Mouse (Mus musculus): ENCODE data around the gene Mvb12b. TPM values are rescaled to one million over a fixed set of nuclear protein-coding genes. Genes with fewer than 3 reads are reported as not detected.

The Mvb12b gene
- polyA plus RNA-seq, 1 experiment from 2014 or later: 21.3 TPM

GRCm38 (mm10) chr2:33693931-33694330, 193.8 kb downstream of the Mvb12b start:
- Histone ChIP-seq H3K9ac (no peak overlapping the region), H3K27ac (no peak overlapping the region), H3K4me3 (no peak overlapping the region), H3K4me2 (no peak overlapping the region), H3K36me3 (no peaks in the 10 kb centered on the region), H3K9me3 (replicated peaks) (0 out of 2 replicates have a peak, but pooled peaks cover 3% of the 10 kb centered on the region), H3K4me1 (no peaks in the 10 kb centered on the region), H3K27me3 (replicated peaks) (peaks cover 21% of the 10 kb centered on the region)
- WGBS (ENCODE audit: insufficient replicate concordance): 46% methylated on average over 3 of the region's 3 CpGs
- no peak for ATAC-seq

DNA sequence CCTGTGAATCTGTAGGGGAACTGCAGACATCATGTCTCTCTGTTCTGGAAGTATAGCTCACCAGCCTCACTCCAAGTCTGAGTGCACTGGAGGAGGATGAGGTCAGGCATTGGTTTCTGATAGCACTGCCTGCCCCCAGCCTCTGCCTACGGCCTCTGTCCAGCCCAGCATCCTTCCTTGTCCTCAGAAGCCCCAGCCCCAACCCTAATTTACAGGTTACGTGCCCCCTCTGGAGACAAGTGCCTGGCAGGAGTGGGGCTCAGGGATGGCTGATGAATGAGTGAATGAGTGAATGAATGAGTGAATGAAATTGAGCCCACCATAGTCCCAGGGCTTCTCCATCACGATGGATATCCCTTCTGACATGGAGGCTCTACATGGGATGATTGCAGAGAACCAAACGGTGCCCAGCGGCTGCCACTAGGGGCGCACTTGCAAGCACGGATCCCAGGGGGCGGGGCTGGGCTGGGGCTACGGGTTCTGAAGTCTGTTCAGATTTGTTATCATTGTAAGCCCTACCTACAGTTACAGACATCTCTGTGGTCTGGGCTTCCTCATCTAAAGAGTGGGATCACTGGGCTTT, 197.8 kb downstream of the Mvb12b start:
- H3K4me3 ChIP-seq: no peak overlapping the region
- H3K4me1 ChIP-seq: no peaks in the 10 kb centered on the region
- H3K36me3 ChIP-seq: no peaks in the 10 kb centered on the region
- no peak for ATAC-seq
- H3K27ac ChIP-seq: no peak overlapping the region
- peaks cover 30% of the 10 kb centered on the region for H3K27me3 ChIP-seq (replicated peaks)
- no peaks in the 10 kb centered on the region for H3K9me3 ChIP-seq (replicated peaks)
- 19% methylated on average over 9 of the region's 9 CpGs for WGBS (ENCODE audit: insufficient replicate concordance)
- no peak overlapping the region for H3K9ac ChIP-seq
- H3K4me2 ChIP-seq: no peak overlapping the region

GRCm38 (mm10) chr2:33689155-33689879, 198.4 kb downstream of the Mvb12b start:
- Histone ChIP-seq H3K4me3 (no peak overlapping the region), H3K4me1 (no peaks in the 10 kb centered on the region), H3K4me2 (no peak overlapping the region), H3K27me3 (replicated peaks) (peaks cover 30% of the 10 kb centered on the region), H3K36me3 (no peaks in the 10 kb centered on the region), H3K27ac (no peak overlapping the region), H3K9me3 (replicated peaks) (no peaks in the 10 kb centered on the region), H3K9ac (no peak overlapping the region)
- no peak for ATAC-seq
- WGBS (ENCODE audit: insufficient replicate concordance): 24% methylated on average over 23 of the region's 23 CpGs

DNA sequence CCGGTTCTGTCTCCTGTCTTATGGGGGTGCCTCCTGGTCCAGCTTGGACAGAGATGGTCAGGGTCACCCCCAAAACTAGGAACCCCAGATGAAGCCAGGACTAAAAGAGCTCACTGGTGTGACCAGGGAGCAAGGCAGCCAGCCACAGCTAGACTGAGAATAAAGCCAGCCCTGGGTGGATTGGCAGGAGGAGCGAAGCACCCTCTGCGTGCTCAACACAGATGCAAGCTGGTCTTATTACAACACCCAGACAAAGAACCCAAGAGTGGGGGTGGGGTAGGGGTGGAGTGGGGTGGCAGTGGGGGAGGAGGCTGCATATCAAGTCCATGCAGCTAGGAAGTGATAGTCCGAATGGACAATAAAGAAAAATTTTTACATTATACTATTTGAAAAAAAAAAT, 204.2 kb downstream of the Mvb12b start:
- no peak overlapping the region for H3K4me2 ChIP-seq
- WGBS (ENCODE audit: insufficient replicate concordance): 64% methylated on average over 4 of the region's 4 CpGs
- ATAC-seq: no peak
- no peaks in the 10 kb centered on the region for H3K4me1 ChIP-seq
- peaks cover 15% of the 10 kb centered on the region for H3K27me3 ChIP-seq (replicated peaks)
- H3K9ac ChIP-seq: no peak overlapping the region
- H3K9me3 ChIP-seq (replicated peaks): no peaks in the 10 kb centered on the region
- H3K27ac ChIP-seq: no peak overlapping the region
- no peak overlapping the region for H3K4me3 ChIP-seq
- no peaks in the 10 kb centered on the region for H3K36me3 ChIP-seq

- Histone ChIP-seq H3K4me1 (no peaks in the 10 kb centered on the region), H3K4me3 (no peak overlapping the region), H3K9ac (no peak overlapping the region), H3K4me2 (no peak overlapping the region), H3K36me3 (no peaks in the 10 kb centered on the region), H3K27me3 (replicated peaks) (peaks cover 10% of the 10 kb centered on the region), H3K9me3 (replicated peaks) (no peaks in the 10 kb centered on the region), H3K27ac (no peak overlapping the region)
- no peak for ATAC-seq
- WGBS (ENCODE audit: insufficient replicate concordance): 39% methylated on average over 6 of the region's 6 CpGs
Observed at GRCm38 (mm10) chr2:33683095-33683494, 204.7 kb downstream of the Mvb12b start.

DNA sequence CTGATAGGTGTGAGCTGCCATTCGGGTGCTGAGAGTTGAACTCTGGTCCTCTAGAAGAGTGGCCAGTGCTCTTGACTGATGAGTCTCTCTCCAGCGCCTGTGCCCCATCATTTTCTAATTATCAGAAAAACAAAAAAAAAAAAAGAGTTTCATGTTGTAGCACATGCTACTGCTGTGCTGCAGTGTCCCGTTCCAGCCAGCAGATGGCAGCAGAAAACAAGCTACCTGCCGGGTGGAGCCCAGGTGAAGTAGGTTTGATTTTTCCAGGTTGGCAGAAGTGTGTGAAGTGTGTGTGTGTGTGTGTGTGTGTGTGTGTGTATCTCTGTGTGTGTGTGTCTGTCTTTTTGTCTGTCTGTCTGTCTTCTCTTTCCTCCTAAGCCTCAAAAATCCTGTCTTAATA, 205.5 kb downstream of the Mvb12b start:
- Histone ChIP-seq H3K27ac (no peak overlapping the region), H3K9ac (no peak overlapping the region), H3K9me3 (replicated peaks) (no peaks in the 10 kb centered on the region), H3K4me3 (no peak overlapping the region), H3K27me3 (replicated peaks) (peaks cover 9% of the 10 kb centered on the region; the same call in 1 of the 2 replicates), H3K4me1 (no peaks in the 10 kb centered on the region), H3K36me3 (no peaks in the 10 kb centered on the region), H3K4me2 (no peak overlapping the region)
- ATAC-seq: no peak
- WGBS (ENCODE audit: insufficient replicate concordance): 6% methylated on average over 4 of the region's 4 CpGs

Other genes starting within 250 kb of the Mvb12b start
- gene Lmx1b, start 247.4 kb downstream of the Mvb12b start, polyA plus RNA-seq (2016; fragmentation: Nextera tagmentation; extraction: Ambion mirVana): 0.04 TPM in 1 of 2 replicates, not detected in the other